Comparison of ENCODE assay signal across 8 mouse cellular contexts in genomic region chr9:56891517-56892011, GRCm38 (mm10). TPM values are rescaled to one million over a fixed set of nuclear protein-coding genes. Genes with fewer than 3 reads are reported as not detected.
DNase-seq lines count a peak whose midpoint lies in the region; ATAC-seq and TF ChIP-seq lines count a peak whose summit lies in the region.

No protein-coding gene starts in this region.

- TF ChIP-seq CTCF in CH12.LX (conservative IDR thresholded peaks at IDR 0.05 in 1 of 2, IDR thresholded peaks at IDR 0.05 in 1 of 2; ENCODE audit: low read depth in 2 of 2, low read length in 2 of 2), result peak; percentile 67 to 96

- 31% methylated on average over 12 of the region's 12 CpGs for WGBS in forebrain, embryonic 11.5 days
- WGBS in liver, embryonic 16.5 days (ENCODE audit: insufficient replicate concordance), result 35% methylated on average over 12 of the region's 12 CpGs
- 35% methylated on average over 12 of the region's 12 CpGs for WGBS in neural tube, embryonic 14.5 days

- no peak overlapping the region for H3K4me3 ChIP-seq in CH12.LX (replicated peaks in 1 of 3; ENCODE audit: low read depth in 2 of 3, low read length in 2 of 3, poor library complexity in 1 of 3)
- no peak overlapping the region for H3K4me3 ChIP-seq in forebrain, embryonic 11.5 days (ENCODE audit: low read depth, low read length)
- no peak overlapping the region for H3K4me3 ChIP-seq in liver, embryonic 16.5 days (ENCODE audit: low read depth, low read length)
- H3K4me3 ChIP-seq in neural tube, embryonic 14.5 days (ENCODE audit: low read depth, low read length), result no peak overlapping the region

- H3K27ac ChIP-seq in CH12.LX (ENCODE audit: insufficient read depth, low read depth), result no peak overlapping the region
- no peak overlapping the region for H3K27ac ChIP-seq in forebrain, embryonic 11.5 days (ENCODE audit: low read depth, low read length)
- H3K27ac ChIP-seq in liver, embryonic 16.5 days (ENCODE audit: low read length), result no peak overlapping the region
- H3K27ac ChIP-seq in neural tube, embryonic 14.5 days (ENCODE audit: low read depth, low read length), result no peak overlapping the region

- dilution Hi-C loops in CH12.LX (cut with MboI; ENCODE audit: extremely low pct_ligation_motif_present, extremely low pct_unique_long_range_greater_than_20kb, low sequenced_read_pairs), result no loop called here

- peak; percentile 82 for DNase-seq in CH12.LX (ENCODE audit: extremely low read depth)
- DNase-seq in brain, embryonic 18.5 days (ENCODE audit: low read depth, low spot score), result peak; percentile 60
- peak; percentile 73 for DNase-seq in forebrain, embryonic 11.5 days (ENCODE audit: low spot score)
- DNase-seq in heart, postnatal 14 days, result peak; percentile 65 to 76
- DNase-seq in kidney, postnatal 4 days, result peak; percentile 69 to 80
- DNase-seq in thymus, postnatal 14 days, result peak; percentile 65

- TF ChIP-seq EP300 in CH12.LX (IDR thresholded peaks at IDR 0.05; ENCODE audit: low read length), result no peak

- H3K27me3 ChIP-seq in CH12.LX (replicated peaks), result peaks cover 21% of the 10 kb centered on the region
- no peaks in the 10 kb centered on the region; the same call in 1 of the 2 replicates for H3K27me3 ChIP-seq in forebrain, embryonic 11.5 days (ENCODE audit: control insufficient read depth, insufficient read depth, low read length)
- H3K27me3 ChIP-seq in liver, embryonic 16.5 days (ENCODE audit: control insufficient read depth, insufficient read depth, low read depth, low read length), result no peaks in the 10 kb centered on the region
- no peaks in the 10 kb centered on the region for H3K27me3 ChIP-seq in neural tube, embryonic 14.5 days (ENCODE audit: control insufficient read depth, insufficient read depth, low read length)

- TF ChIP-seq POLR2A in CH12.LX (IDR thresholded peaks at IDR 0.05; ENCODE audit: low read depth, low read length), result no peak

- H3K4me1 ChIP-seq in CH12.LX (ENCODE audit: control insufficient read depth in 1 of 2, insufficient read depth in 2 of 2), result peaks cover 11 to 39% of the 10 kb centered on the region in 2 experiments; a peak in 3 of 4 replicates
- H3K4me1 ChIP-seq in forebrain, embryonic 11.5 days (replicated peaks; ENCODE audit: control insufficient read depth, insufficient read depth, low read length), result peaks cover 7% of the 10 kb centered on the region
- no peaks in the 10 kb centered on the region for H3K4me1 ChIP-seq in liver, embryonic 16.5 days (ENCODE audit: control insufficient read depth, low read depth, low read length)
- H3K4me1 ChIP-seq in neural tube, embryonic 14.5 days (ENCODE audit: control insufficient read depth, insufficient read depth, low read length), result peaks cover 11% of the 10 kb centered on the region; the same call in 1 of the 2 replicates

- no peaks in the 10 kb centered on the region for H3K79me2 ChIP-seq in CH12.LX (replicated peaks; ENCODE audit: control insufficient read depth, extremely low read depth, insufficient read depth, poor library complexity, severe bottlenecking)

- peak; percentile 98 for TF ChIP-seq RAD21 in CH12.LX (IDR thresholded peaks at IDR 0.05; ENCODE audit: low read depth, low read length)

- in situ Hi-C loops in CH12.LX (cut with MboI; ENCODE audit: low pct_ligation_motif_present, low pct_unique_long_range_greater_than_20kb, low sequenced_read_pairs), result loop anchor here (5.0 to 10.0 kb wide), 3 partner anchors 151 to 323 kb away; partner anchors contain the start of gene Man2c1

- no peaks in the 10 kb centered on the region for H3K36me3 ChIP-seq in CH12.LX (replicated peaks in 1 of 2; ENCODE audit: control insufficient read depth in 1 of 2, insufficient read depth in 1 of 2, low read length in 1 of 2)
- H3K36me3 ChIP-seq in forebrain, embryonic 11.5 days (ENCODE audit: control insufficient read depth, insufficient read depth, low read length), result no peaks in the 10 kb centered on the region
- H3K36me3 ChIP-seq in liver, embryonic 16.5 days (ENCODE audit: control insufficient read depth, insufficient read depth), result no peaks in the 10 kb centered on the region
- H3K36me3 ChIP-seq in neural tube, embryonic 14.5 days (ENCODE audit: control insufficient read depth, insufficient read depth, low read length), result no peaks in the 10 kb centered on the region

- H3K4me2 ChIP-seq in CH12.LX (ENCODE audit: insufficient read depth, low read depth, poor library complexity, severe bottlenecking), result peak overlapping the region; percentile 54; the same call in 1 of the 2 replicates
- H3K4me2 ChIP-seq in forebrain, embryonic 11.5 days (ENCODE audit: low read depth, low read length, severe bottlenecking), result no peak overlapping the region; the same call in 1 of the 2 replicates
- H3K4me2 ChIP-seq in liver, embryonic 16.5 days (ENCODE audit: low read depth, low read length), result peak overlapping the region; percentile 33
- H3K4me2 ChIP-seq in neural tube, embryonic 14.5 days (ENCODE audit: low read depth, low read length), result peak overlapping the region; percentile 29; the same call in 1 of the 2 replicates

- 0 out of 2 replicates have a peak, but pooled peaks have one; percentile 40 for ATAC-seq in forebrain, embryonic 11.5 days (replicated peaks; ENCODE audit: low FRiP score)
- ATAC-seq in liver, embryonic 16.5 days (ENCODE audit: low read depth), result peak; percentile 27; the same call in 1 of the 2 replicates
- peak; percentile 73 for ATAC-seq in neural tube, embryonic 14.5 days (ENCODE audit: low read depth)

- H3K9ac ChIP-seq in CH12.LX (ENCODE audit: insufficient read depth, low read depth), result no peak overlapping the region
- peak overlapping the region; percentile 4; the same call in 1 of the 2 replicates for H3K9ac ChIP-seq in forebrain, embryonic 11.5 days (ENCODE audit: low read length)
- no peak overlapping the region for H3K9ac ChIP-seq in liver, embryonic 16.5 days (ENCODE audit: low read depth, low read length)
- H3K9ac ChIP-seq in neural tube, embryonic 14.5 days (replicated peaks; ENCODE audit: low read depth, low read length), result no peak overlapping the region; the same call in 1 of the 2 replicates

- intact Hi-C loops in heart, postnatal 14 days (cut with DNase I), result loop anchor here (1.0 to 5.0 kb wide), 4 partner anchors 37 to 331 kb away; partner anchors contain the start of genes Man2c1 and Snx33

- H3K9me3 ChIP-seq in CH12.LX (replicated peaks; ENCODE audit: low read length), result no peaks in the 10 kb centered on the region
- no peaks in the 10 kb centered on the region for H3K9me3 ChIP-seq in forebrain, embryonic 11.5 days (ENCODE audit: control insufficient read depth, low read length)
- H3K9me3 ChIP-seq in liver, embryonic 16.5 days (replicated peaks; ENCODE audit: control insufficient read depth, low read length), result no peaks in the 10 kb centered on the region
- no peaks in the 10 kb centered on the region for H3K9me3 ChIP-seq in neural tube, embryonic 14.5 days (ENCODE audit: control insufficient read depth, low read length)

TF ChIP-seq in CH12.LX, 34 proteins besides CTCF, POLR2A, EP300 and RAD21 (continues in another document):
- TF ChIP-seq ZC3H11A (IDR thresholded peaks at IDR 0.05; ENCODE audit: low read depth, low read length) (peak; percentile 34; the same call in 1 of the 2 replicates), HCFC1 (IDR thresholded peaks at IDR 0.05; ENCODE audit: low read depth, low read length) (no peak), BHLHE40 (IDR thresholded peaks at IDR 0.05; ENCODE audit: low read depth, low read length) (no peak)

RNA-seq across cellular contexts. Expression of gene Cspg4, which starts 26.7 kb away (rescaled TPM):
- 0.04 and 0.08 TPM in 2 replicates for total RNA-seq in CH12.LX (2012; rRNA removed)
- total RNA-seq in CH12.LX (2014; rRNA removed), result 0.08 TPM in 1 of 2 replicates, not detected in the other
- 0.06 TPM in 1 of 2 replicates, not detected in the other for polyA plus RNA-seq in CH12.LX (2012; ENCODE audit: insufficient read length, low read depth)
- polyA plus RNA-seq in forebrain, embryonic 11.5 days (2014; fragmentation: Nextera tagmentation; extraction: Ambion mirVana), result 1.4 and 2.0 TPM in 2 replicates
- 10 to 100 TPM; 26.1 to 28.4 TPM for total RNA-seq in heart, postnatal 14 days (2021)
- 0.57 and 0.87 TPM in 2 replicates for polyA plus RNA-seq in liver, embryonic 16.5 days (2015; fragmentation: Nextera tagmentation; extraction: Ambion mirVana)
- 6.1 and 6.7 TPM in 2 replicates for polyA plus RNA-seq in neural tube, embryonic 14.5 days (2014; fragmentation: Nextera tagmentation; extraction: Ambion mirVana)

RNA-seq across cellular contexts. Expression of gene Odf3l1, which starts 27.1 kb away (rescaled TPM):
- total RNA-seq in CH12.LX (2012; rRNA removed) (not detected in 2 replicates), CH12.LX (2014; rRNA removed) (not detected in 2 replicates)
- not detected in 2 replicates for polyA plus RNA-seq in CH12.LX (2012; ENCODE audit: insufficient read length, low read depth)
- polyA plus RNA-seq in forebrain, embryonic 11.5 days (2014; fragmentation: Nextera tagmentation; extraction: Ambion mirVana), result not detected in 2 replicates
- not detected for total RNA-seq in heart, postnatal 14 days (2021)
- not detected in 2 replicates for polyA plus RNA-seq in liver, embryonic 16.5 days (2015; fragmentation: Nextera tagmentation; extraction: Ambion mirVana)
- polyA plus RNA-seq in neural tube, embryonic 14.5 days (2014; fragmentation: Nextera tagmentation; extraction: Ambion mirVana), result 0.32 TPM in 1 of 2 replicates, not detected in the other

RNA-seq across cellular contexts. Expression of gene Snx33, which starts 36.6 kb away (rescaled TPM):
- 2.6 and 3.2 TPM in 2 replicates for total RNA-seq in CH12.LX (2012; rRNA removed)
- 1.4 and 1.7 TPM in 2 replicates for total RNA-seq in CH12.LX (2014; rRNA removed)
- 2.2 and 2.6 TPM in 2 replicates for polyA plus RNA-seq in CH12.LX (2012; ENCODE audit: insufficient read length, low read depth)
- polyA plus RNA-seq in forebrain, embryonic 11.5 days (2014; fragmentation: Nextera tagmentation; extraction: Ambion mirVana), result 5.8 and 6.0 TPM in 2 replicates
- total RNA-seq in heart, postnatal 14 days (2021), result 10 to 100 TPM in 1 of 2 experiments, 1 to 10 TPM in 1; 9.9 to 11.7 TPM
- 1.8 and 1.9 TPM in 2 replicates for polyA plus RNA-seq in liver, embryonic 16.5 days (2015; fragmentation: Nextera tagmentation; extraction: Ambion mirVana)
- polyA plus RNA-seq in neural tube, embryonic 14.5 days (2014; fragmentation: Nextera tagmentation; extraction: Ambion mirVana), result 1.3 and 2.1 TPM in 2 replicates

RNA-seq across cellular contexts. Expression of gene Imp3, which starts 45.7 kb away (rescaled TPM):
- 196 and 197 TPM in 2 replicates for total RNA-seq in CH12.LX (2012; rRNA removed)
- 134 and 165 TPM in 2 replicates for total RNA-seq in CH12.LX (2014; rRNA removed)
- polyA plus RNA-seq in CH12.LX (2012; ENCODE audit: insufficient read length, low read depth), result 134 and 154 TPM in 2 replicates
- polyA plus RNA-seq in forebrain, embryonic 11.5 days (2014; fragmentation: Nextera tagmentation; extraction: Ambion mirVana), result 63.6 and 65.4 TPM in 2 replicates
- 10 to 100 TPM; 45.6 to 46.6 TPM for total RNA-seq in heart, postnatal 14 days (2021)
- 38.1 and 42.0 TPM in 2 replicates for polyA plus RNA-seq in liver, embryonic 16.5 days (2015; fragmentation: Nextera tagmentation; extraction: Ambion mirVana)
- polyA plus RNA-seq in neural tube, embryonic 14.5 days (2014; fragmentation: Nextera tagmentation; extraction: Ambion mirVana), result 71.3 and 74.1 TPM in 2 replicates

RNA-seq across cellular contexts. Expression of gene Snupn, which starts 59.1 kb away (rescaled TPM):
- total RNA-seq in CH12.LX (2012; rRNA removed), result 21.2 and 22.3 TPM in 2 replicates
- total RNA-seq in CH12.LX (2014; rRNA removed), result 25.1 and 27.3 TPM in 2 replicates
- polyA plus RNA-seq in CH12.LX (2012; ENCODE audit: insufficient read length, low read depth), result 18.3 and 21.8 TPM in 2 replicates
- polyA plus RNA-seq in forebrain, embryonic 11.5 days (2014; fragmentation: Nextera tagmentation; extraction: Ambion mirVana), result 27.8 and 28.4 TPM in 2 replicates
- 1 to 10 TPM; 8.9 to 9.9 TPM for total RNA-seq in heart, postnatal 14 days (2021)
- polyA plus RNA-seq in liver, embryonic 16.5 days (2015; fragmentation: Nextera tagmentation; extraction: Ambion mirVana), result 7.1 and 7.8 TPM in 2 replicates
- 25.5 and 25.9 TPM in 2 replicates for polyA plus RNA-seq in neural tube, embryonic 14.5 days (2014; fragmentation: Nextera tagmentation; extraction: Ambion mirVana)
